Mouse (Mus musculus) thymus, adult 2 months (tissue): ENCODE data around the gene Actr2.

ENCODE experiments used
- CTCF ChIP-seq: fragments of 200-500 bp; IDR thresholded peaks from 2 replicates; pipeline ENCODE4 v1.5.1; 2012; ENCODE audit warnings: mild to moderate bottlenecking, control low read depth, low read length, moderate library complexity, borderline replicate concordance; ENCODE audit not compliant: control insufficient read depth, poor library complexity, insufficient read depth; ENCODE audit errors: extremely low read depth
- POLR2A ChIP-seq: fragments of 200-500 bp; IDR thresholded peaks from 2 replicates; pipeline ENCODE4 v1.6.1; 2012; ENCODE audit warnings: mild to moderate bottlenecking, low read length, control low read depth, moderate library complexity; ENCODE audit not compliant: control insufficient read depth, poor library complexity, insufficient read depth; ENCODE audit errors: extremely low read depth

- TF ChIP-seq CTCF (no peak), POLR2A (no peak)
Observed at GRCm38 (mm10) chr11:20056168-20056567, 56.5 kb downstream of the Actr2 start.
